Mouse (Mus musculus) adrenal gland, postnatal 14 days (tissue): Measurements from ENCODE around the gene Pramel7. TPM values are rescaled to one million over a fixed set of nuclear protein-coding genes. Genes with fewer than 3 reads are reported as not detected.
"Not testable (repeated sequence)": the region's sequence is repeated elsewhere in the genome, so short reads cannot be mapped to it uniquely, and the experiment has no call there.

Experiments used
- DNase-seq: peaks from one replicate; pipeline ENCODE4 v3.0.0; 2021; ENCODE audit warnings: mixed read lengths
- long read RNA-seq, 2 experiments: library from polyadenylated mRNA; stranded (forward); transcript quantifications; one replicate each; pipeline ENCODE4 v2.0.0; 2021
- total RNA-seq: library from RNA; stranded (reverse); gene quantifications from 2 replicates; pipeline ENCODE4 v1.2.3, GENCODE M21; 2021

Gene Pramel7
- not detected in 2 replicates for total RNA-seq
- long read RNA-seq, experiment 1: 0 reads
- long read RNA-seq, experiment 2: 0 reads

- DNase-seq: not testable (repeated sequence)
Observed at GRCm38 (mm10) chr2:87496993-87497392, at the start of gene Pramel7. Gene Pramel7 (minus strand): TSS chr2:87497093.

GRCm38 (mm10) chr2:87545442-87545841 lies 48.5 kb upstream of the Pramel7 start, which contains the start of gene Olfr1128:
Gene Olfr1128 (minus strand): TSS chr2:87545542.
- no peak for DNase-seq

- no peak for DNase-seq
Observed at GRCm38 (mm10) chr2:87534826-87535225, 37.9 kb upstream of the Pramel7 start.

DNA sequence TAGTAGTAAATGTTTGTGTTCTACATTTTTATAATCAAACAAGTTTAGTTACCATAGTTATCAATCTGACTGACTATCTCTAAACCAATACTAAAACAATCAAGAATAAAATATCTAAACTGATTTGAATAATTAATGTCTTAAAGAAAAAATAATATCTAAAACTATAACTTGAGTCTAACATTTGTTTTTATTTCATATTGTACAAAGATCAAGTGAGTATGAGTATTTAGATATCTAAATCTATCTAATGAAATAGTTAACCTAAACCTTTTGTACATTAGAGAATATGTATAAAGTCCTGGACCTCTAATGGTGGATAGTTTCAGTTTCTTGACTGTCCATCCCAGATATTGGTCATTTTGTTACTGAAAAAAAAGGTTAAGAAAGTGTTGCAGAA lies 34.6 kb upstream of the Pramel7 start, which contains the start of gene Olfr153:
TSS of gene Olfr153 (plus strand) at position 301 of the 400 bp plus-strand sequence.
- DNase-seq: no peak

DNA sequence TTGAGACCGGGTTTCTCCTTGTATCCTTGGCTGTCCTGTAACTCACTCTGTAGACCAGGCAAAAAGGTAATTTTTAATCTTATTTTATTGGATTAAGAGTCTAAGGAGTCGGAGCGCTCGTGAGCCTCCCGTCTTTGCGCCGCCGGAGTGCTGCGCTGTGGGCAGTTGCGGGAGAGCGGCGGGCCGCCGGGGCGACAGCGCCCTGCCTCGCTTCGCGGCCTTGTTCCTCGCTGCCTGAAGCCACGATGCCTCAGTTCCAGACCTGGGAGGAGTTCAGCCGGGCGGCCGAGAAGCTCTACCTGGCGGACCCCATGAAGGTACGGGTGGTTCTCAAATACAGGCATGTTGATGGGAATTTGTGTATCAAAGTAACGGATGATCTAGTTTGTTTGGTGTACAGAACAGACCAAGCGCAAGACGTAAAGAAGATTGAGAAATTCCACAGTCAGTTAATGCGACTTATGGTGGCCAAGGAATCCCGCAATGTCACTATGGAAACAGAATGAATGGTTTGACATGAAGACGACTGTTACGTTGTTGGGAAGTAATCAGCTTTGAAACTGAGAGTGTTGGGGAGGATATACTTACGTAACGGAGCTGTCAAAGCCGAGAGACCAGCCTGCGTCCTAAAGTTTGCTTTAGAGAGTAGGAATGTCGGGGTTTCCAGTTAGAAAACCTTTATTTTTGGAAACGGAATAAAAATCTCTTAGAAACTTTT lies 29.2 kb upstream of the Pramel7 start:
- DNase-seq: not testable (repeated sequence)

DNA sequence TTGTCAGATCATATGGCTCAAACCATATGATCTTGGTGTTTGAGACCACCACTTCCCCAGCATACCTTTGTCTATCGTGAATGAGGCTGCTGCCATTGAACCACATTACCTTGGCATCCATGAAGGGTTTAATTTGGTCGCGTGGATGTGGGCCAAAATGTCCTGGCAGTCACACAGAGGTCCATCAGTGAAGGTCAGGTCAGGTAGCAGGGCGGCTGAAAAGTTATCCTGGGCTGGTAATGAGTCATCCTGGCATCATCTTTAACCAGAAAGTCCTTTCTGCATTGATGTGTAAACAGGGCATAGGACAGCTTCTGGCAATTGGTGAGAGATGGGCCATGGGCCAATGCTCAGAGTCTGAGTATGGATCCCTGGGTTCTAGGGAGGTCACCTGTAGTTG lies 23.8 kb upstream of the Pramel7 start:
- DNase-seq: no peak

DNA sequence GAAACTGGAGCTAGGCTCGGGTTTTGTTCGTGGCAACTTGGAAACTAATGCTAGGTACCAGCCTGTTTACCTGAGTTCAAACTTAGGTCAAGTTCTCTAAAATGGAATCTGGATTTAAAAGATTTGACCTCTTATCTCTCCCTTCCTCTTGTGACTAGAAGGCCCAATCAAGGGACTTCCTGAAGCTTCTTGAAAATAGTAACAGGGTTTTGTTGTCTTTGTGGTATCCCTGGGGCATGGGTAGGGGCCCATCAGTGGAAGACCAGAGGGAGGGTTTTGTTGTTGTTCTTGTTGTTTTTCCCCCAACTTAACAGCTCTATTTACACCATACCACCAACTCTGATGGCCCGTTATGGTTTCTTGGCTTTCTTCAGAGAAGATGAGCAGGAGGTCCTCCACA lies 19.7 kb upstream of the Pramel7 start:
- no peak for DNase-seq

DNA sequence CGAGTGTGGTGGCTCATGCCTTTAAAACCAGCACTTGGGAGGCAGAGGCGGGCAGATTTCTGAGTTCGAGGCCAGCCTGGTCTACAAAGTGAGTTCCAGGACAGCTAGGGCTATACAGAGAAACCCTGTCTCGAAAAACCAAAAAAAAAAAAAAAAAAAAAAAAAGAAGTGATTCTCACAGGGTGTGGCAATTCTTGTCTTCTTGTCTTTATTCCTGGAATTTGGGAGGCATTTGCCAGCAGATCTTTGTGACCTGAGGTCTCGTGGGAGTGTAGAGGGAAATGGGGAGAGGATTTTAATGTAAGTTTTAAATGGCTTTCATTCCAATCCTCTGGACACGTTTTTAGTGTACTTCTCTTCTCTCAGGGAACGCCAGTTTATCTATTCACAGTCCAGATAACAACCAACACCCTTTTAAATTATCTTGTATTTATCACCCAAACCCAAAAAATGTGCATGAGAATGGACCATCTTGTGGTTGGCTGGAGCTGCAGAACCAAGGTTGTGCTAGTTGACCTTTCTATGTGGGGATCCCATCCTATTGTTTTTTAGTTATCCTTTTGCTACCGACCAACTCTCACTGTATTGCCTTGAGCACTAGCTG lies 18.7 kb upstream of the Pramel7 start:
- DNase-seq: no peak

DNA sequence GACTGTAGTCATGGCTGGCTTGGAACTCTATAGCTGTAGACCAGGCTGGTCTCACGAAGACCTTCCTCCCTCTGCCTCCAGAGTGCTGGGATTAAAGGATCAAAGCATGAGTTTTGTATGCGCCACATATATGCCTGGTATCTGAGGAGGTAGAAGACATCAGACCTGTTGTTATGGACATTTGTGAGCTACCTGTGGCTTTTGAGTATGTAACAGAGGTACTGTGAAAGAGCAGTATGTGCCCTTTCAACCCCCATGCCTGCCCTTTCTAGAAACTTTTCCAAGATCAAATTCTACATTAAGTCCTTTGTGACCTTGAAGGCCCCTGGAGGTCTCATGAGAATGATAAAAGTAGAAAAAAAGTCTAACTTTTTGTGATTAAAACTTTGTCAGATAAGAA lies 18.2 kb upstream of the Pramel7 start:
- DNase-seq: no peak

DNA sequence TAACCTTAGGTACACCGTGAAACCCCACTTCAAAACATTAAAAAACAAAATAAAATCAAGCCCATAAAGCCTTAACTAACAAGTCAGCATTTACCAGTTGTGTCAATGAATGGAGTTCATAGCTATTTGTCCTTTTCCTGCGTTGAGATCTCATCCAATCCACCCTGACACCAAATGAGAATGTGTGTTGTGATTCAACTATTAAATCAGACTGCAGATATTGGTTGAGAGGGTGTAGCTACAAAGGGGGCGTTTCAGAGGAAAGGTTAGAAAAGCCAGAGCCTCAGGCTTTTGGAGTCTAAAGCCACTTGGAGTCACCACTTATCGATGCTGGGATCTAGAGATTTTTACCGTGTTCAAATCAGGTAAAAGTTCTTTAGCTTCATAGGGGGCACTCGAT lies 9.4 kb upstream of the Pramel7 start, which contains the start of gene Pramel6:
TSS of gene Pramel6 (plus strand) at position 301 of the 400 bp plus-strand sequence.
- DNase-seq: no peak

- no peak for DNase-seq
Observed at GRCm38 (mm10) chr2:87482276-87482675, 14.6 kb downstream of the Pramel7 start.

DNA sequence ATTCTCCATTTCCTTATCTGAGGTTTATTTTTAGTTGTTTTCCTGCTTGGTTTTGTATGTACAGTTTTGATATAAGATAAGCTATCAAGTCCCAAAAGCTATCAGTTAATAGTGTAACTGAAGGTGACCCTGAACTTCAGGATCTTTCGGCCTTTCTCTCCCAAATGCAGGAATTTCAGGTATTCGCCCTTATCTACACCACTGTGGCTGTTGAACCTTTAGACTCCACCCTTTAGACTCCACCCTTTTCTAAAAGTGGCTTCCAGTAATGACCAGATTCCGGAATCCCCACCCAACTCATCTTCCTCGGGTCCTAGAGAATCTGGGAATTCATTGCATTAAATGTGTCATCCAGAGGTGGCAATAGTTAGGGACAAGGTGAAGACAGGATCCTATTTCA lies 15.7 kb downstream of the Pramel7 start:
- no peak for DNase-seq

DNA sequence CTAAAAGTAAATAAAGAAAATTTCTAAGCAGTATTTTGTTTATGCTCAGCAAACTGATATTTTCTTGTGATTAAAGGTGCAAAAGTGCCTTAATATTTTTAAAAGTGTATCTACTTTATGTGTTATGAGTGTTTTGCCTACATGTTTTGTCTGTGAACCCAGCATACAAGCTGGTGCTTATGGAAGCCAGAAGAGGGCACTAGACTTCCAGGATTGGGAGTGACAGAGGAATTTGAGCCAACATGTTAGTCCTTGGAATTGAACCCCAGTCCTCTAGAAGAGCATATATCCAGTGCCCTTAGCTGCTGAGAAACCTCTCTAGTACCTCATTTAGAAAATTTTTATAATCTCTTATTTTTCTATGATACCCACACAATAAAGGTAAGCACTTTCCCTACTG lies 16.7 kb downstream of the Pramel7 start:
- DNase-seq: no peak

DNA sequence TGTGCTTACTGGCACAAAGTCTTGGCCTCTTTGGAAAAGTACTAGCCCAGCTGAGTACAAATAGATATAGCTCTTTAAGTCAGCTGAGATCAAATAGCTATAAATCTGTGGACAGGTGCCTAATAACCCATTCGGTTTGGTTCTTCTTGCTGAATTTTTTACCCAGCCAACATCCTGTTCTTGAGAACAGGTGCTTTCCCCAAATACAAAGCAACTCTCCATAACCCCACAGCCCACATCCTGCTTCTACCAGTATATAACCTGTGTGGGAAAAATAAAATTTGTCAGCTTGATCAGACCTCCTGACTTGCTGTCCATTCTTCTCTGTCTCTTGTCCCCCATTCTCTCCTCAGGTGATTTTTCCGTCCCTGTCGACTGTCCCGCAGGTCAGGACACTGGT lies 35.1 kb downstream of the Pramel7 start:
- no peak for DNase-seq

DNA sequence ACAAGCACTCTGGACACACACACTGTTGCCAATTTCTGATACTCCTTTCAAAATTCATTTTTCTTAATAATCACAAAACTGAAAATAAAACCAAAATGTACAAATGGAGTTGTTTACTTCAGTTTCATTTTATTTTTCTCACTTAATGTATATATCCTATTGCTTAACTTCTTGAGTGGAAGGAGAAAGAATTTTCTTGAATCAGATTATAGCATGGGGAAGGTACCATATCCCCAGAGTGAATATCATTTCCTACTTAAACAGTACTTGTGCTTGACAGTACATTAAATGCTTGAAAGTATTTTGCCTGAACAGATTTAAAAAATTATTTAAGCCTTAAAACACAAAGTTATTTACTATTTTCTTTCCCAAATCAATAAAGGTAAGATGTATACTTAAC lies 43.2 kb downstream of the Pramel7 start, which contains the start of gene Olfr1126:
TSS of gene Olfr1126 (plus strand) at position 301 of the 400 bp plus-strand sequence.
- DNase-seq: no peak

Other genes with a start within 250 kb of the Pramel7 start
- not detected in 2 replicates for gene Olfr1115, start 249.1 kb downstream of the Pramel7 start, total RNA-seq
- not detected in 2 replicates for gene Olfr1116, start 229.6 kb downstream of the Pramel7 start, total RNA-seq
- not detected in 2 replicates for gene Olfr1118, start 189.5 kb downstream of the Pramel7 start, total RNA-seq
- gene Olfr1120, start 142.3 kb downstream of the Pramel7 start, total RNA-seq: not detected in 2 replicates
- gene Olfr1121, start 127.2 kb downstream of the Pramel7 start, total RNA-seq: not detected in 2 replicates
- not detected in 2 replicates for gene Olfr1122, start 111.2 kb downstream of the Pramel7 start, total RNA-seq
- gene Olfr1123, start 80.5 kb downstream of the Pramel7 start, total RNA-seq: not detected in 2 replicates
- not detected in 2 replicates for gene Olfr1124, start 66.8 kb downstream of the Pramel7 start, total RNA-seq
- not detected in 2 replicates for gene Olfr1126, start 43.1 kb downstream of the Pramel7 start, total RNA-seq
- gene Pramel6, start 9.5 kb upstream of the Pramel7 start, total RNA-seq: not detected in 2 replicates
- gene Olfr153, start 34.7 kb upstream of the Pramel7 start, total RNA-seq: not detected in 2 replicates
- gene Olfr1128, start 48.4 kb upstream of the Pramel7 start, total RNA-seq: not detected in 2 replicates
- gene Olfr1129, start 76.8 kb upstream of the Pramel7 start, total RNA-seq: not detected in 2 replicates
- gene Olfr1130, start 109.1 kb upstream of the Pramel7 start, total RNA-seq: not detected in 2 replicates
- gene Olfr1131, start 130.0 kb upstream of the Pramel7 start, total RNA-seq: not detected in 2 replicates
- not detected in 2 replicates for gene Olfr1132, start 140.4 kb upstream of the Pramel7 start, total RNA-seq
- not detected in 2 replicates for gene Olfr1133, start 150.3 kb upstream of the Pramel7 start, total RNA-seq
- not detected in 2 replicates for gene Olfr1134, start 161.4 kb upstream of the Pramel7 start, total RNA-seq
- not detected in 2 replicates for gene Olfr1135, start 176.6 kb upstream of the Pramel7 start, total RNA-seq
- gene Olfr1136, start 196.9 kb upstream of the Pramel7 start, total RNA-seq: not detected in 2 replicates
- not detected in 2 replicates for gene Olfr1137, start 216.1 kb upstream of the Pramel7 start, total RNA-seq
- gene Olfr1138, start 242.9 kb upstream of the Pramel7 start, total RNA-seq: not detected in 2 replicates
- gene Olfr1140, start 246.7 kb upstream of the Pramel7 start, total RNA-seq: not detected in 2 replicates